Mouse (Mus musculus): Measurements from ENCODE around the gene Cenpo. TPM values are rescaled to one million over a fixed set of nuclear protein-coding genes. Genes with fewer than 3 reads are reported as not detected.
A peak's percentile ranks its signal among the peaks of the same experiment; 100 is the strongest.

The Cenpo gene
- polyA plus RNA-seq, 1 experiment from 2014 or later: 15.6 TPM

- H3K4me2 ChIP-seq (replicated peaks): no peak overlapping the region
- no peaks in the 10 kb centered on the region for H3K9me3 ChIP-seq
- 0 out of 2 replicates have a peak, but pooled peaks have one; percentile 46 for ATAC-seq (ENCODE audit: low FRiP score, low read depth)
- H3K27ac ChIP-seq: peak overlapping the region; percentile 59; the same call in 1 of the 2 replicates
- H3K4me1 ChIP-seq: peaks cover 38% of the 10 kb centered on the region
- peaks cover 27% of the 10 kb centered on the region for H3K36me3 ChIP-seq
- 20% methylated on average over 10 of the region's 10 CpGs for WGBS
- H3K4me3 ChIP-seq: no peak overlapping the region
- no peaks in the 10 kb centered on the region for H3K27me3 ChIP-seq
- no peak overlapping the region for H3K9ac ChIP-seq
Measured at GRCm38 (mm10) chr12:4193025-4193740, 40.9 kb downstream of the Cenpo start.

DNA sequence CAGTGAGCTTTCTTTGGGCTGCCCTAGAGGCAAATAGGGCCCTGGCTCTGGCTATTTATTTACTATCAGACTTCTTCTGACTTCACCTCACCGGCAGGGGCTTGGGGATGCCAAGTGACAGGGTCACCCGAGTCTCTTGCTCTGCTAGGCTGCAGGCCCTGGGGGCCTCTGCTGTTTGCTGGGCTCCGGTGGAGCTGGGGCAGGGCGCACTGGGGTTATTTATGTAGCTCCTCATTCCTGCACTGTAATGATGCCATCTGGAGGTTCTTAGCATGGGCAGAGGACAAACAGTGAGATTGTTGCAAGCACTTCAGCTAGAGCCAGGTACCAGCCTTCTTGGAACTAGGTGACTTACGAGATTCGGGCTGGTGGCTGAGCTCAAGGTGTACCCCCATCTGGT lies 41.6 kb downstream of the Cenpo start:
- no peaks in the 10 kb centered on the region for H3K27me3 ChIP-seq
- H3K36me3 ChIP-seq: peaks cover 22% of the 10 kb centered on the region
- ATAC-seq (ENCODE audit: low FRiP score, low read depth): no peak
- no peak overlapping the region for H3K4me3 ChIP-seq
- H3K4me2 ChIP-seq (replicated peaks): no peak overlapping the region
- H3K4me1 ChIP-seq: peaks cover 39% of the 10 kb centered on the region
- H3K27ac ChIP-seq: peak overlapping the region; percentile 59
- 52% methylated on average over 6 of the region's 6 CpGs for WGBS
- H3K9me3 ChIP-seq: no peaks in the 10 kb centered on the region
- H3K9ac ChIP-seq: 0 out of 2 replicates have a peak overlapping the region, but pooled peaks have one; percentile 20

DNA sequence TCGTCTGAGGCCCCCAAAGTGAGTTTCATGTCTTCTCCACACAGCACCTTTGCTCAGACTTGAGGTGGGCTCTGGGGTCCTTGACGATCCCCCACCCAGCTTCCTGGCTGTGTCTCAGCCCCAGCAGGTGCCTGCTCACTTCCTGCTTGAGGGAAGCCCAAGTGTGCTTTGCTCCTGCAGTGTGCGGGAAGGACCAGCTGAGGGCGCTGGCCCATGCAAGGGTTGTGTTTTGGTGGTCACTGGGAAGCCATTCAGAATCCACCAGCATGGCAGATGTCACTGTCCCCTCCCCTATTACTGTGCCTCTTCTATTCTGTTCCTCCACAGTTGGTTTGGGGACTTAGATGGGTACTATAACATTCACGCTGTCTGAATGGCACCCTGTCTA lies 45.0 kb downstream of the Cenpo start:
- Histone ChIP-seq H3K4me1 (peaks cover 37% of the 10 kb centered on the region), H3K4me3 (no peak overlapping the region), H3K9me3 (no peaks in the 10 kb centered on the region), H3K4me2 (replicated peaks) (no peak overlapping the region), H3K36me3 (peaks cover 9% of the 10 kb centered on the region; the same call in 1 of the 2 replicates), H3K9ac (no peak overlapping the region), H3K27me3 (no peaks in the 10 kb centered on the region), H3K27ac (no peak overlapping the region)
- WGBS: 39% methylated on average over 5 of the region's 5 CpGs
- ATAC-seq (ENCODE audit: low FRiP score, low read depth): no peak

DNA sequence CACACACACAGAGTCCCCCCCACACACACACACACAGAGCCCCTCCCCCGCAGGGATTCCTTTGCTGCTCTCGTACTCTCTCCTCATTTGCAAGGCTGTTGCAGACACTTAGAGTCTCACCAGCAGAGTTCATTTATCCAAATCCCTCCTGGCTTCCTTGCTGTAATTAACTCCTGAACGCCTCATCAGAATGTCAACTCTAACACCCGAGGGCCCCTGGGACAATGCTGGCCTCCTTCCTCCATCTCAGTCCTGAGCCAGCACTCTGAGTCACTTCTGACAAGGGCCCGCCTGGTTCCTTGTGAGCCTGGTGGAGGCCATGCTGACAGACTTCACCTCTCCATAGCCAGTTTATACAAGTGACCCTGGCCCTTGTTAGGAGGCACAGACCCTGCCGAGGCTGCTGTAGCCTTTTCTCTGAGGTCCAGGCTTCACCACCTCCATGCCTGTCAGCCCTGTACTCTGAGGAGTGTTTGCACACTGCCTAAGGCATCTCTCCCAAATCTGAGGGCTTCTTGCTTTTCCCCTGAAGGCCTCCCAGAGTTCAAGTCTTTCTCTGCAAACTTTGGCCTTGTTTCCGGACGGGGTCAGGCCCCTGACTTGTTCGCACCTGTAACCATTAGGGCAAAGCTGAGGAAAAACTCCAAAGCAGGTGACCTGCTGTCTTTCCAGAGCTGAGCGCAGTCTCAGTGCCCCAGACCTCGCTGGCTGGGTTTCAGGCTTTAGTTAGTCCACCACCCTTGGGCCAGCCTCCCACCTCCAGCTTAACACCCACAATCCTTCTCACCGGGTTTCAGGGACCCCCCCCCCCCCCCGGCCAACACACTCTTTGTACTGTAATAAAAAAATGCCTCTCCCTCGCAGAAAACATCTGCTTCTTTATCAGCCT lies 45.7 kb downstream of the Cenpo start:
- 32% methylated on average over 14 of the region's 14 CpGs for WGBS
- Histone ChIP-seq H3K4me1 (peaks cover 31% of the 10 kb centered on the region), H3K36me3 (peaks cover 9% of the 10 kb centered on the region; the same call in 1 of the 2 replicates), H3K27me3 (no peaks in the 10 kb centered on the region), H3K27ac (peak overlapping the region; percentile 61; the same call in 1 of the 2 replicates), H3K9me3 (no peaks in the 10 kb centered on the region), H3K9ac (no peak overlapping the region; the same call in 1 of the 2 replicates), H3K4me2 (replicated peaks) (no peak overlapping the region), H3K4me3 (no peak overlapping the region)
- peak; percentile 55; the same call in 1 of the 2 replicates for ATAC-seq (ENCODE audit: low FRiP score, low read depth)

DNA sequence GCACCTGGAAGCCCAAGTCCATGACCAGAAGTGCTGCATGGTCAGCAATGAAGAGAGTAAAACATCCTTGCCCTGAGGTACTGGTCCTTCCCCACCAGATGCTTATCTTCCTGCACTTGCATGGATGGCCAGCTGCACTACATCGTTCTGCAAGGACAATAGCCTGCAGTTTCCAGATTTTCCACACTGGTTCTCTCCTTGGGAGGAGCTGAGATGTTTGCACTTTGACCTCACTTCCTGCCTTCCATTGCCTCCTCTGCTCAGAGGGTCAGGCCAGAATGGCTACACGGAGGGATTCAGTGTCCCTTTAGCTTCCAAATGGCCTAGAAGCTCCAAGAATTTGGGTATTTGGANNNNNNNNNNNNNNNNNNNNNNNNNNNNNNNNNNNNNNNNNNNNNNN lies 49.4 kb downstream of the Cenpo start:
- Histone ChIP-seq H3K4me3 (no peak overlapping the region), H3K36me3 (peaks cover 6% of the 10 kb centered on the region; the same call in 1 of the 2 replicates), H3K27ac (no peak overlapping the region), H3K4me2 (replicated peaks) (no peak overlapping the region), H3K4me1 (peaks cover 10% of the 10 kb centered on the region), H3K9ac (no peak overlapping the region), H3K27me3 (no peaks in the 10 kb centered on the region), H3K9me3 (no peaks in the 10 kb centered on the region)
- no peak for ATAC-seq (ENCODE audit: low FRiP score, low read depth)
- WGBS: 66% methylated on average over 2 of the region's 2 CpGs

DNA sequence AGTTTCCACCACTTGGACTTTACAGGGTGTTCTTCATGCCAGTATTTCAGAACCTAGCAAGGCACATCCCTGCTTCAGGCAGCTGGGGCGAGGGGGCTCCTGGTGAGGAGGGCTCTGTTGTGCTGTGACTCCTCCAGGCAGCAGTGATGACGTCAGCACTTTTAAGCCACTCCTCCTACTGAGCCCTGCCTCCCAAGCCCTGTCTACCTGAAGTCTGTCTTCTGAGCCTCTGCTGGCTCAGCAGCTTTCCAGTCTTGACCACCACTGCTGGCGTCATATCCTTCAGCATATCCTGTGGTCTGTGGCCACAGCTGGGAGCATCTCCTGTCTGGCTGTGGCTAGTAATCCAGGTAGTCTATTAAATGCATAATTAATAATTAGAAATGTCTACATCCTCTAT lies 53.6 kb downstream of the Cenpo start:
- peaks cover 13% of the 10 kb centered on the region; the same call in 1 of the 2 replicates for H3K36me3 ChIP-seq
- H3K4me2 ChIP-seq (replicated peaks): no peak overlapping the region
- no peak overlapping the region for H3K4me3 ChIP-seq
- no peak overlapping the region for H3K9ac ChIP-seq
- H3K27me3 ChIP-seq: no peaks in the 10 kb centered on the region
- WGBS: 50% methylated on average over 3 of the region's 3 CpGs
- no peak for ATAC-seq (ENCODE audit: low FRiP score, low read depth)
- H3K27ac ChIP-seq: no peak overlapping the region
- no peaks in the 10 kb centered on the region for H3K9me3 ChIP-seq
- peaks cover 12% of the 10 kb centered on the region; the same call in 1 of the 2 replicates for H3K4me1 ChIP-seq

- Histone ChIP-seq H3K4me1 (peaks cover 12% of the 10 kb centered on the region; the same call in 1 of the 2 replicates), H3K27ac (no peak overlapping the region), H3K4me2 (replicated peaks) (no peak overlapping the region), H3K36me3 (peaks cover 13% of the 10 kb centered on the region; the same call in 1 of the 2 replicates), H3K9me3 (no peaks in the 10 kb centered on the region), H3K4me3 (no peak overlapping the region), H3K9ac (no peak overlapping the region), H3K27me3 (no peaks in the 10 kb centered on the region)
- WGBS: 83% methylated on average over 6 of the region's 6 CpGs
- no peak for ATAC-seq (ENCODE audit: low FRiP score, low read depth)
Measured at GRCm38 (mm10) chr12:4179671-4180233, 54.3 kb downstream of the Cenpo start.

GRCm38 (mm10) chr12:4178839-4179238 lies 55.3 kb downstream of the Cenpo start:
- peaks cover 11% of the 10 kb centered on the region; the same call in 1 of the 2 replicates for H3K36me3 ChIP-seq
- no peaks in the 10 kb centered on the region for H3K9me3 ChIP-seq
- 40% methylated on average over 5 of the region's 5 CpGs for WGBS
- H3K4me2 ChIP-seq (replicated peaks): no peak overlapping the region
- H3K9ac ChIP-seq: no peak overlapping the region
- H3K4me1 ChIP-seq: peaks cover 12% of the 10 kb centered on the region; the same call in 1 of the 2 replicates
- no peak for ATAC-seq (ENCODE audit: low FRiP score, low read depth)
- H3K27ac ChIP-seq: no peak overlapping the region
- no peak overlapping the region for H3K4me3 ChIP-seq
- H3K27me3 ChIP-seq: no peaks in the 10 kb centered on the region

GRCm38 (mm10) chr12:4173108-4173790 lies 60.8 kb downstream of the Cenpo start:
- Histone ChIP-seq H3K27ac (no peak overlapping the region), H3K9me3 (no peaks in the 10 kb centered on the region), H3K36me3 (peaks cover 18% of the 10 kb centered on the region; the same call in 1 of the 2 replicates), H3K9ac (no peak overlapping the region), H3K4me2 (replicated peaks) (no peak overlapping the region), H3K4me3 (no peak overlapping the region), H3K4me1 (0 out of 2 replicates have a peak, but pooled peaks cover under 1% of the 10 kb centered on the region), H3K27me3 (no peaks in the 10 kb centered on the region)
- 82% methylated on average over 15 of the region's 15 CpGs for WGBS
- no peak for ATAC-seq (ENCODE audit: low FRiP score, low read depth)

- Histone ChIP-seq H3K4me2 (replicated peaks) (no peak overlapping the region), H3K4me3 (no peak overlapping the region), H3K27me3 (no peaks in the 10 kb centered on the region), H3K9ac (no peak overlapping the region), H3K27ac (no peak overlapping the region), H3K9me3 (no peaks in the 10 kb centered on the region), H3K4me1 (peaks cover 5% of the 10 kb centered on the region), H3K36me3 (peaks cover 10% of the 10 kb centered on the region; the same call in 1 of the 2 replicates)
- 83% methylated on average over 5 of the region's 5 CpGs for WGBS
- ATAC-seq (ENCODE audit: low FRiP score, low read depth): no peak
Measured at GRCm38 (mm10) chr12:4169622-4170021, 64.5 kb downstream of the Cenpo start.

DNA sequence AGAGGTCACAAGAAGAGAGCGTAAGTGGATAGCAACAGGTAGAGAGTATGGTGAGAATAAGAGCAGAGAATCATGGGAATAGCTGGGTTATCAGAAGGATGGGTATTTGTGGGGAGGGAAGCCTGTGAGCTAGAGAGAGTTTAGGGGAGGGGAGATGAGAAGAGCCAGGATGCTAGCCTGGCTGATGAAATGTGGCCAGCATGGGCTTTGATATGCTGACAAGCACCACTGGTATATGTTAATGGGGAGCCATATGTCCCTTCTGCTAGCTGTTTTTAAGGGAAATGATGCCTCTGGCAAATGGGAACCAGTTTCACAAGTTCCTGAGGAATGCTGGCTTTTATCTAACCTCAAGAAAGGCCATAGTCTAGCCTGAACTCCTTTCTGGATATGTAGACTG lies 65.0 kb downstream of the Cenpo start:
- Histone ChIP-seq H3K27me3 (no peaks in the 10 kb centered on the region), H3K36me3 (peaks cover 9% of the 10 kb centered on the region; the same call in 1 of the 2 replicates), H3K9ac (no peak overlapping the region), H3K4me1 (peaks cover 5% of the 10 kb centered on the region), H3K4me3 (no peak overlapping the region), H3K9me3 (no peaks in the 10 kb centered on the region), H3K27ac (no peak overlapping the region), H3K4me2 (replicated peaks) (no peak overlapping the region)
- 95% methylated on average over 1 of the region's 1 CpGs for WGBS
- ATAC-seq (ENCODE audit: low FRiP score, low read depth): no peak

Data from limb, embryonic 13.5 days (tissue).